Mouse (Mus musculus): ENCODE results near the gene H2-DMa.

GRCm38 (mm10) chr17:34121879-34122187 lies 2.5 kb downstream of the H2-DMa start:
- TF ChIP-seq POLR2A (IDR thresholded peaks at IDR 0.05; ENCODE audit: borderline replicate concordance, insufficient read depth, low read length) (no peak), CTCF (IDR thresholded peaks at IDR 0.05; ENCODE audit: borderline replicate concordance, insufficient read depth, low read depth, low read length) (no peak)
